ENCODE assay signal across 8 mouse cellular contexts in genomic region chr13:12565621-12566390, GRCm38 (mm10). TPM values are rescaled to one million over a fixed set of nuclear protein-coding genes. Genes with fewer than 3 reads are reported as not detected.
DNase-seq lines count a peak whose midpoint lies in the region; ATAC-seq lines count a peak whose summit lies in the region.

Gene Ero1lb, plus strand, starts transcription at chr13:12565874.

- DNase-seq in CD8-positive naive resting alpha-beta T cell, adult 2 months (ENCODE audit: low read depth in 2 of 2, low spot score in 2 of 2) = peak; percentile 99 to 100
- peak; percentile 97 for DNase-seq in c-Kit-positive CD71-negative TER-119-negative erythroid progenitor cells, embryonic 14.5 days (ENCODE audit: low read depth)
- peak; percentile 98 for DNase-seq in forebrain, embryonic 10.5 days (ENCODE audit: extremely low spot score, low spot score)
- peak; percentile 99 for DNase-seq in kidney, postnatal 36 days
- DNase-seq in telencephalon, adult 2 months (ENCODE audit: low read depth, low spot score) = peak; percentile 98

- H3K27ac ChIP-seq in forebrain, embryonic 10.5 days = peak within 1 kb of the TSS; percentile 79
- H3K27ac ChIP-seq in heart, embryonic 16.5 days (ENCODE audit: low read length) = no peak within 1 kb of the TSS
- no peak within 1 kb of the TSS for H3K27ac ChIP-seq in liver, embryonic 15.5 days (replicated peaks)
- H3K27ac ChIP-seq in neural tube, embryonic 12.5 days = no peak within 1 kb of the TSS

- H3K27me3 ChIP-seq in forebrain, embryonic 10.5 days (ENCODE audit: poor library complexity, severe bottlenecking) = peaks cover 56% of the 10 kb centered on the region
- no peaks in the 10 kb centered on the region for H3K27me3 ChIP-seq in heart, embryonic 16.5 days (ENCODE audit: control insufficient read depth, insufficient read depth, low read length)
- H3K27me3 ChIP-seq in liver, embryonic 15.5 days = peaks cover 17% of the 10 kb centered on the region
- H3K27me3 ChIP-seq in neural tube, embryonic 12.5 days (replicated peaks) = no peaks in the 10 kb centered on the region

- peak within 1 kb of the TSS; percentile 98 for H3K4me2 ChIP-seq in heart, embryonic 16.5 days (ENCODE audit: low read depth, low read length)
- peak within 1 kb of the TSS; percentile 93 for H3K4me2 ChIP-seq in liver, embryonic 15.5 days
- H3K4me2 ChIP-seq in neural tube, embryonic 12.5 days (replicated peaks) = peak within 1 kb of the TSS; percentile 85

- peak; percentile 99 for ATAC-seq in heart, embryonic 16.5 days (replicated peaks; ENCODE audit: extremely low read depth, insufficient read depth, low FRiP score)
- ATAC-seq in liver, embryonic 15.5 days (ENCODE audit: insufficient read depth) = peak; percentile 96
- ATAC-seq in neural tube, embryonic 12.5 days (ENCODE audit: low FRiP score, low read depth) = peak; percentile 98

- under 1% methylated on average over 73 of the region's 73 CpGs for WGBS in forebrain, embryonic 10.5 days
- under 1% methylated on average over 73 of the region's 73 CpGs for WGBS in heart, embryonic 16.5 days
- under 1% methylated on average over 73 of the region's 73 CpGs for WGBS in liver, embryonic 15.5 days (ENCODE audit: insufficient replicate concordance)
- under 1% methylated on average over 73 of the region's 73 CpGs for WGBS in neural tube, embryonic 12.5 days

- peak within 1 kb of the TSS; percentile 69 for H3K4me3 ChIP-seq in forebrain, embryonic 10.5 days
- peak within 1 kb of the TSS; percentile 90 for H3K4me3 ChIP-seq in heart, embryonic 16.5 days (ENCODE audit: low read length)
- H3K4me3 ChIP-seq in liver, embryonic 15.5 days (replicated peaks) = peak within 1 kb of the TSS; percentile 73
- H3K4me3 ChIP-seq in neural tube, embryonic 12.5 days = peak within 1 kb of the TSS; percentile 70

- no peaks in the 10 kb centered on the region for H3K36me3 ChIP-seq in forebrain, embryonic 10.5 days (replicated peaks)
- H3K36me3 ChIP-seq in heart, embryonic 16.5 days (ENCODE audit: control insufficient read depth, insufficient read depth) = no peaks in the 10 kb centered on the region
- no peaks in the 10 kb centered on the region for H3K36me3 ChIP-seq in liver, embryonic 15.5 days (replicated peaks)
- no peaks in the 10 kb centered on the region for H3K36me3 ChIP-seq in neural tube, embryonic 12.5 days

- H3K9me3 ChIP-seq in forebrain, embryonic 10.5 days = no peaks in the 10 kb centered on the region
- H3K9me3 ChIP-seq in heart, embryonic 16.5 days (replicated peaks; ENCODE audit: control insufficient read depth, low read length) = no peaks in the 10 kb centered on the region
- no peaks in the 10 kb centered on the region for H3K9me3 ChIP-seq in liver, embryonic 15.5 days (replicated peaks)
- H3K9me3 ChIP-seq in neural tube, embryonic 12.5 days = no peaks in the 10 kb centered on the region

- H3K9ac ChIP-seq in heart, embryonic 16.5 days (ENCODE audit: low read length) = peak within 1 kb of the TSS; percentile 83
- H3K9ac ChIP-seq in liver, embryonic 15.5 days = peak within 1 kb of the TSS; percentile 58
- H3K9ac ChIP-seq in neural tube, embryonic 12.5 days = peak within 1 kb of the TSS; percentile 75

- H3K4me1 ChIP-seq in forebrain, embryonic 10.5 days = peaks cover 19% of the 10 kb centered on the region
- H3K4me1 ChIP-seq in heart, embryonic 16.5 days (ENCODE audit: control insufficient read depth, insufficient read depth, low read length) = peaks cover 7% of the 10 kb centered on the region
- H3K4me1 ChIP-seq in liver, embryonic 15.5 days (replicated peaks) = peaks cover 14% of the 10 kb centered on the region
- H3K4me1 ChIP-seq in neural tube, embryonic 12.5 days = peaks cover 7% of the 10 kb centered on the region

RNA-seq across cellular contexts. Expression of gene Ero1lb, which starts in this region (rescaled TPM):
- polyA plus RNA-seq in forebrain, embryonic 10.5 days (2016; fragmentation: Nextera tagmentation; extraction: Ambion mirVana) = 8.2 and 8.5 TPM in 2 replicates
- 5.8 and 6.1 TPM in 2 replicates for polyA plus RNA-seq in heart, embryonic 16.5 days (2015; fragmentation: Nextera tagmentation; extraction: Ambion mirVana)
- polyA plus RNA-seq in liver, embryonic 15.5 days (2015; fragmentation: Nextera tagmentation; extraction: Ambion mirVana) = 2.4 and 2.9 TPM in 2 replicates
- polyA plus RNA-seq in neural tube, embryonic 12.5 days (2016; fragmentation: Nextera tagmentation; extraction: Ambion mirVana) = 11.9 and 13.8 TPM in 2 replicates
